Mouse (Mus musculus) cerebellum, adult 8-10 months (tissue): Measurements from ENCODE around the gene Nhej1.

ENCODE experiments used
- DNase-seq: peaks from one replicate; pipeline ENCODE4 v3.0.0; 2022

Gene Nhej1

DNA sequence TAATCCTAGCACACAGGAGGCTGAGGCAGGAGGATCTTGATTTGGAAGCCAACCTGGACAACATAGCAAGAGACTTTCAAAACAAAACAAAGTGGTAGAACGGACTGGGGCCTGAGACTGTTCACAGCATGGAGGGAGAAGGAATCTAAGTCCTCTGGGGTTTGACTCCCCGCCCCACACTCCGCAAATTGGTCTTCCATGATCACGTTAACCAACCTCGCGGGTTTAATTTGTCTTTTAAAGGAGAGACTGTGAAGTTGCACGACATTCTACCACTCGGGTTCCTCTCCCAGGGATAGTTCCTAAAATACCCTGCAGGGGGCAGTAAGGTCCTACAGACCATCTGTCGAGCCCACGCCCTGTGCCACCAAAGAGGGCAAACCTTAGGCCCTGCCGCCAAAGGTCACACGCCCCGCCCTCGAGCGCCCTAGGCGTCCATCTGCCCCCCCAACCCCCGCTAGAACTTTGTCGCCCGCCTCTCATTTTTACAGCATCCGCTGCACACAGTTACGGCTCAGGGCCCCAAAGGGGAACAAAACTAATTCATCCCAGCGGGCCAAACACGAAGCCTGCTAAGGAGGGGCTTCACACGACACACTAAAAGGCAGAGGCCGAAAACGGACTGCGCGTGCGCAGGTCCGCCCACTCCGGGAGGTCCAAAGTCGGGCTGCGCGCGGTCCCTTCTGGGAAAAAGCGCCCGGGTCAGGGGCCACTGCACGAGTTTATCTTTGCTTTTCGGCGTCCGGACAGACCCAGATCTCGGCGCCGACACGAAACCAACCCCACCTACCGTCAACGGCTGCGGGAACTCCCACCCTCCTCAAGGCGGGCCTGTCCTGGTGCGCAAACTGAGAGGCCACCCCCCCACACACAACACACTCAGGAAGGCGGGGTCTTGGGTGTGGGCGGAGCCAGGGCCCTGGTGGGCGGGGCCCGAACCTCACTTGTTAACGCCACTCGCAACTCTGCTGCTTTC, at the start of gene Nhej1:
Gene Nhej1, minus strand, starts transcription at position 855 of the 976 bp plus-strand sequence.
- peak; percentile 93 for DNase-seq

DNA sequence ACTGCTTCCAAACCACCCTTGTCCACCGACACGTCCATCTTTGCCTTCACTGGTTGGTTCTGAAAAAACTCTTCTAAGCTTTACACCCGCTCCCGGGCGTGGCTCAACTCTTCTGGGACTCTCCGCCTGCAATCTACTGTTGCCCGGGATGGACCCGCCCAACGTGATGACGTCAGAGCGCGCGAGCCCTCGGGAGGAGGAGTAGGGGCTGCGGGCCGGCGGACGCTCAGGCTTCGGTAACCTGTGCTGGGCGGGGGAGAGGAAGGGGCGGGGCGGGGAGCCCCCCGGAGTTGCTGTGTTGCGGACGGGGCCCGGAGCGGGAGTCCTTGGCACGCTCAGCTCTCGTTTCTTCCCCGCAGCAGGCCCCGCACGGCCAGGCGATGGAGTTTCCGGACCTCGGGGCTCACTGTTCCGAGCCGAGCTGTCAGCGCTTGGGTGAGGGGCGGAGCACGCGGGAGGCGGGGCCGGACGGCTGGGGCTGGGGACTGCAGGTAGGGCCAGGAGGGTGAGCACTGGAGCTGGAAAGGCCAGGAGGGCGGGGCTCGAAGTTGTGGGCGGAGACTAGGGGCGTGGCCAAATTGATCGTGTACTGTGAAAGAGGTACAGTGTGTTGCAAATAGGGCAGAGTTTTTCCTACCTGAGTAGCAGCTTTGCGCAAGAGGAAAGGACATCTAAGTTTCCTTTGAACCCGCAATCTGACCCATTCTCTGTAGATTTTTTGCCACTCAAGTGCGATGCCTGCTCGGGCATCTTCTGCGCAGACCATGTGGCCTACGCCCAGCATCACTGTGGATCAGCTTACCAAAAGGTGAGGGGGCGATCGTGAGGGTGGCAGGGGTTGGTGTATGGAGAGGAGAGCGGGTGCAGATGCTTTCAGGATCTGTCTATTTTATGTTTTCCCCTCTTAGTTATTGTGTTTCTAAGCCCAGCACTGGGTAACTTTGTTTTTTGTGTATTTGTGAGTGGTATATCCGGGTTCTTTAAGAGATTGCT, 43.8 kb upstream of the Nhej1 start, which contains the start of gene Zfand2b:
Gene Zfand2b, plus strand, starts transcription at position 175 of the 993 bp plus-strand sequence.
- peak; percentile 98 for DNase-seq

DNA sequence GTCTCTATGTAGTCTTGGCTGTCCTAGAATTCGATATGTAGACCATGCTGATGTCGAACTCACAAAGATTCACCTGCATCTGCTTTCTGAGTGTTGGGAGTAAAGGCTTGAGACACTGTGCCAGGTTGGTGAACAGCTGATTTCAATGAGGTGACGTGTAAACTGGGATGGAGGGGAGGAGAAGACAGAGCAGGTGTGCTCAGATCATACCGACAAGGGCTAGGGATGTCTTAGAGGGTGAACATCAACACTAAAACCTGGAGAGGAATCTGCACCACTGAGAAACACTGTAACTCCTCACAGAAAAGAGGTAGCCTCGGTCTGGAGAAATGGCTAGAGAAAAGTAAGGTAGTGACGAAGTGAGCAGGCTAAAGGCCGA, 43.1 kb upstream of the Nhej1 start:
- DNase-seq: no peak

DNA sequence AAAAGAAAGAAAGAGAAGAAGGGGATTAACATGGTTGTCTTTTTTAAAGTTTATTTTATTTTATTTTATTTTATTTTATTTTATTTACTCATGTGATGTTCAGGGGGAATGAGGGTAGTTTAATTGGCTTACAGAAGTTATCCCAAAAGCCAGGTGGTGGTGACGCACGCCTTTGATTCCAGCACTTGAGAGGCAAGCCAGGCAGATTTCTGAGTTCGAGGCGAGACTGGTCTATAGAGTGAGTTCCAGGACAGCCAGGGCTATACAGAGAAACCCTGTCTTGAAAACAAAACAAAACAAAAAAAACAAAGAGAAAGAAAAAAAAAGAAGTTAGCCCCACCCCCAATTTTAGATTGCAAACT, 35.2 kb upstream of the Nhej1 start:
- DNase-seq: no peak

DNA sequence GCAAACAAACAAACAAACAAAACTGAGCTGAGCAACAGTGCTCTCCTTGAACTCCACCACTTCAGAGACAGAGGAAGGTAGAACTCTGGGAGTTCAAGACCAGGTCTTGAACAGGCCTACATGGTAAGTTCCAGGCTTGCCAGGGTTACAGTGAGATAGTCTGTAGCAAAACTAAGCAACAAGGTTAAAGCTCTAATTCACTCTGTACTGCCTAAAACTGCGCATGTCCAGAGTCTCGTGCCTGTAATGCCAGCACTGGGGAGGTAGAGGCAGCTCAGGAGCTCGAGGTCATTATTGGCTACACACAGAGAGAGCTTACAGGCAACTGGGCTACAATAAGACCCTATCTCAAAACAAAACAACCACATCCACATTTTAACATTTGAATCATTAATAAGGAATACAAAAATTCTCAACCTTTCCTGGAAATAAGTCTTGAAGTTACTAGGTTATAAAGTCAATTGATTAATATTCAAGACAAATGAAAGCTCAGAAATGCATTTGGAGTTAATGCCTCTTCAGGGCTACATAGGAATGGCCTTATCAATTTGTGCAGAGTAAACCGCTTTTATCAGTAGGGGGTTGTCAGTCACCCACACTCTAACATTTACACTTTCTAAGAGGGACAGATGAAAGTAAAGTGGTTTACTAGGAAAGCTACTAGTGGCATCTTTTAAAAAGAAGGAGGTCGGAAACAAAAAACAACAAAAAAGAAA, 34.7 kb upstream of the Nhej1 start:
- no peak for DNase-seq

DNA sequence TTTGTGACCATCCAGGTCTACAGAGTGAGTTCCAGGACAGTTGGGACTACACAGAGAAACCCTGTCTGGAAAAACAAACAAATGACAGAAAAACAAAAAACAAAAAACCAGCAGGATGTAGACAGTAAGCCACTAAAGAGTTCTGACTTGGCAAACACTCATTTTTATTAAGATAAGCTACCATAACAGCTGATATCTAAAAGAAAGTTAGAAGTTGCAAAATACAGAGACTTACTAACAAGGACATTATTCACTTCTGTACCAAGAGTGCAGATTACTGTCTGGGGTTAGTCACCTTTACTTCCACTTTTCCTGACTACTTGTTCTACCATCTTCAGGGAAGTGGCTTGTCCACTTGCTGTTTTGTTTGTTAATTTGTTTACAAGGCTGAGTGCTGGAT, 34.0 kb upstream of the Nhej1 start:
- no peak for DNase-seq

DNA sequence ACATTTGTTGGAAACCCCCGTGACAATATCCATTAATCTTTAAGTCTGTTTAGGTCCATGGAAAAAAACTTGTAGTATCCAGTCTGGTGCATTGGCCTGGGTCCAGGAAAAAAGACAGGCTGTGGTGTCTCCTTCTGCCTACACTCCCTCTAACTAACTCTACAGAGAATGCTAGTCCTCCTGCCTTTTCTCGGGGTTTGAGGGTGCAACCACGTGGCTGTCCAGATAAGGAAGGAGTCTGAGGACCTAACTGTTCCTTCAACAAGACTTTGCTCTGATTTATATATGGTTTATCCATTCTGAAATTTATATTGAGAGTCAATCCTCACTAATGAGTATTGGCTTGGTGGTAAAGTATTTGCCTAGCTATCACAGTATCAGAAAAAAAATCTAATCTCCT, 30.8 kb upstream of the Nhej1 start:
- DNase-seq: no peak

DNA sequence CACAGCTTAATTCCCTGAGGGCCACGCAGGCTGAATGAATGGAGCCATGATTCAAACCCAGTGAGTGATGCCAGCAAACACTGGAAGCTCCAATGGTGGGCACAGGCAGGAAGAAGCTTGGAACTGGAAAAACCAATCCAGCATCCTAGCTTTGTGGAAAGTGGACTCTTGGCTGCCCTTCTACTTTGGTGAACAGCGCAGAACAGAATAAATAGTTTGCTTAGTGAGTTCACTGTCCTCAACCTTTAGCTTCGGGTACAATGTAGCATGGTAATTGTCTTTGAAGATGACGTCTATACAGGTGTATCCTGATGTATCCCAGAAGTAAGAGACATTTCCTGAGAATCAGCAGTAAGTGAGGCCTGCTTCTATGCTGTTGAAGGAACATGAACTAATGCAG, 23.7 kb upstream of the Nhej1 start:
- no peak for DNase-seq

DNA sequence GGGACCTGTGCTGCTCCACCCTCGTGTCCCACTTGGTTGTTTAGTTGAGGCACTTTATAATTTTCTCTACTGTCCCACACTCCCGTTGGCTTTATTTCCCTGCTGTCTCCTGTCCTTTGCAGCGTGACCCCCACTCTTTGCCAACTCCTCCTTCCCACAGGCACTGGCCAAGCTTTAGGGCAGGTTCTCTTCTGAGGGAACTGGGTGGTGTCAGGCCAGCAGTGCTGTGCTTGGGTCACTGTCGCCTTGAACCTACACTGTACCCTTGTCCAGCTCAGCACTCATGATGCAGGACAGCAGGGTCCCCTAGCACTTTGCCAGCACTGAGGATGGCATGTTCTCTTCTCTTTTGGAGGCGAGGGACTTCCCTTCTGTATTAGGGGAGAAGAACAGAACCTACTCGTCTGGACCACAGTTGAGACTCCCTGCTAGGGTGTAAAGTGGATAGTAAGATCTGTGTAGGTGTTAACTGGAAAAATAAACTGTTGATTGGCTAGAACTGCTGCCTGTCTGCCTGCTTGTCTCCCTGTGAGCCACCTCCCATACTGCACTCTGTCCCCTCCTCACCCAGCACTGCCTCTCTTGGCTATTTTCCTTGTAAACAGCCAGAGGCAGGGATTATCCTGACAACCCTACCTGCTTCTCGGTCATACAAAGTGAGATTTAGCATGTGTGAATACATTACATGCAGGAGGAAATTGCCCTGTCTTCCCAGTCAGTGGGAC, 22.6 kb upstream of the Nhej1 start:
- no peak for DNase-seq

DNA sequence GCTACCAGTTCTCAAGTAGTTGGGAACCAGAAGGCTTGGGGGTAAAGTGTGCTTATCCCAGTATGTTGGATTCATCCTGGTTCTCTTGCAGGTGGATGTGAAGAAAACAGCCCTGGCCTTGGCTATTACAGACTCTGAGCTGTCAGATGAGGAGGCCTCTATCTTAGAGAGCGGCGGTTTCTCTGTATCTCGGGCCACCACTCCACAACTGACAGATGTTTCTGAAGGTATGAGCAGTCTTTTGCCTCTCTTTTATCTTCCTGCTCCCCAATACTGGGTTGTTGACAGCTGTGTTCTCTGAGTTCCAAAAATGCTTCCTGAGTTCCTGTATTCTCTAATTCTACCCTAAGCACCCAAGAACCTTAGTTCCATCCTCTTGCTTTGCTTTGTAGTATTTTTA, 20.6 kb upstream of the Nhej1 start:
- no peak for DNase-seq

DNA sequence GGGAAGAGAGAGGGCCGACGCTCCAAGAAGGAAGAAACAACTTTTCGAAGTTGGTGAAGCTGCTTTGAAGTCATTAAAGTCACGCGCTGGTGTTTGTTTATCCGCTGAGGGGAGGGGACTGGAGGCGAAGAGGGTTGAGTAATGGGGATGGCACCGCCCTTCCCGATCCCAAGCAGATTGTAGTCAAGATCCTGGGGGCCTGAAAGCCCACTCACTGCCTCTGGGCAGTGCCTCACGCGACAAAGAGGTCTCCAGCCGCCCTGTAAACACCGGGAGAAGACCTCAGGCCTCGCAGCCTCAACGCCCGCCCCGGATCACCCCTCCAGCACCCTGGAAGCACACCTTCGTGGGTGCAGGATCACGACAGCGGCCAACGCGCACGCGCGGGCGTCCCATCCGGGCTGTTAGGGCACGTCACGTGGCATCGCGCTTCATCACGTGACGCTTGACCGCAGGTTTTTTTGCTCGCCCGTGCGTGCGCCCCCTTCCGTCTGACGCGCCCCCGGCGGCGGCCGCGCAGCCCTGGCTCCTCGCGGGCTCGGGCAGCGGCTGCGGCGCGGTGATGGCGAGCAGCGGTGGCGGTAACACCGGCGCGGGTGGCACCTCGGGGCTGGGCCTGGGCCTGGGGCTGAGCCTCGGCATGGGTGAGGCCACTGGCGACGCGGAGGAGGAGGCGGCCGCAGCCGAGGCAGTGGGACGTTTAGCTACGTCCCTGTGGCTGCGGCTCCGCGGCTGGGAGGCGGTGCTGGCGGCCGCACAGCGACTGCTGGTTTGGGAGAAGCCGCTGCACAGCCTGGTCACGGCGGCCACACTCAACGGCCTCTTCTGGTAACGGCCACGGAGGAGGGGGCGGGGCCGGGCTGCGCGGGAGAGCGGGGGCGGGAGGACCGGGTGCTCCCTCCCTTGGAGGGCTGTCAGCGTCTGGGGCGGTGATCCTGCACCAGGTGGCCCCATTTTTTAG, 17.6 kb upstream of the Nhej1 start, which contains the start of the genes Cnppd1 and Retreg2:
Gene Cnppd1, minus strand, starts transcription at position 411 of the 961 bp plus-strand sequence.
Gene Retreg2, plus strand, starts transcription at position 478 of the 961 bp plus-strand sequence.
- peak; percentile 96 for DNase-seq

DNA sequence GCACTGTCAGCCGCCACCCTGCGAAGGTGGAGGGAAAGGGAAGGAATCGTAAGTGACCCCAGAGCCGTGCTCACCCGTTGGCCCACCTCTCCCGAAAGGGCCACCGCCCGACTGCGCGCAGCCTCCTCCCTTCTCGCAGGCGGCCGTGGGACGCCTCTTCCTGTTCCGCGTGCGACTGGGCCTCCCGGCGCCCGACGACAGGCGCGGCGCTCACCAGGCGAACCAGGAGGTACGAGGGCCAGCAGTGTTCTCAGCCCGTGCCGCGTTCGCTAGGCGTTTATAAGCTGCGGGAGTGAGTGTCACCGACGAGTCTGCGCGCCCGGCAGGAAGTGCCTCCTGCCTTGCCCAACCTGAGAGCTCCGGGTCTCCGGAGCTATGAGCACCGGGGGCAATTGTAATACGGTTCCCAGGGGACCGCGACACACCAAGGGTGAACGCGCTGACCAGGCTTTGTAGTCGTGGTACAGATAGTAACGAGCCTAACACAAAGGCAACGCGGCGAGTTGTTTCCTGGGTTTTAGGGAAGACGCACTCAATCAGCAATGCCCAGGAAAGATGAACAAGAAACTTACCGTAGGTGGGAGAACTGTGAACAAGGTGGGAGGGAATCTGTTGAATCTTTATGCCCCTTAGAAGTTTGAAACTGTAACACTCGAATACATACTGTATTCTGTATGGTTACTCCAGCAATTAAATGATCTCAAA, 16.6 kb upstream of the Nhej1 start:
- peak; percentile 48 for DNase-seq

DNA sequence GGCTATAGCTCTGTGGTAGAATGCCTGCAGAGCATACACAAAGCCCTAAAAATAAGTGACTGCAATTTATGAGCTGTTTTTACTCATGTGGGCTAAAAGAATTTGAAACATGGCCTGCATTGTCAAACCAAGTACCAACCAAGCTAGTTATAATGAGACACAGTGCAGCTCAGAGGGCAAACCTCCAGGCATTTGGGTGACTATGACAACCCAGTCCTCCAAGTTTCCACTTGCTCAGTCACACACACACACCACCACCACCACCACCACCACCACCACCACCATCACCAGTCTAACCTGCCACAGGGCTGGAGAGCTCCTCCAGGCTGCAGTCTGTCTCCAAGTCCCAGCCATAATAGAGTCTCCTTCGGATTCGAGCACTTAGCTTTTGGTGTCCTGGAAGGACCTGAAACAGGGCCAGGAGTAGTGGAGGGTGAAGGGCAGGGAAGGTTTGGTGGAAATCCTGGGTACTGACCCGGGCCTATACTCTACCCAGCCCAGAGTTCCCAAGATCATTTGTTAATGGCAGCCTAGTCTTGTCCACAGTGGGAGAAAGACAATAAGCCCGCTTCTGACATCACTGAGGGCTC, 15.7 kb upstream of the Nhej1 start:
- DNase-seq: no peak

DNA sequence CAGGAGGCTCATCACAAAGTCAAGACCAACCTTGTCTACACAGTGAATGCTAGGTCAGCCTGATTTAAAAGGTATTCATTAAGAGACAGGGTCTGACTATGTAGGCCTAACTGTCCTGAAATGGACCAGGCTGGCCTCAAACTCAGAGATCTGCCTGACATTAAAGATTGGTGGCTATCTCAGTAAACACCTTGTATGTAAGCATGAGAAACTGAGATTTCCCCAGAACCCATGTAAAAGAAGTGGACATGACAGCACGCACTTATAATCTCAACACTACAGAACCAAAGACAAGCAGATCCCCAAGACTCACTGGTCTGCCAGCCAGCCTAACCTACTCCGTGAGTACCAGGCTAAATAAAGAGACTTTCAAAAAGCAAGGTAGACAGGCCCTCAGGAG, 13.4 kb upstream of the Nhej1 start:
- no peak for DNase-seq

DNA sequence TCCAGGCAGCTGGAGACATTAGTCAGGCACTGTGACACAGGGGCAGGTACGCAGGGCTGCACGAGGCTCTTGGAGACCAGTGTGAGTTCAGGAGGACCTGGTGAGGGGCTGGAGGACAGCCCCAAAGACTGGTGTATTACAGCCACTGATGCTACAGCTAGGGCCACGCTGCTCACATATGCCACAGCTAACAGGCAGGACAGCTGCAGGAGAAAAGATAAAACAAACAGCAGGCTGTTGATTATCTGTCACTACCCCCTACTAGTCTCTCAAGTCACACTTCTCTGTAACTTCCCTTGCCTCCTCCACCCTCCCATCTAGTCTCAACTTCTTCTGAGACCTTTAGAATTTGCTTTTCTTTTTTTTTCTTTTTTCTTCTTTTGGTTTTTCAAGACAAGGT, 11.7 kb upstream of the Nhej1 start:
- DNase-seq: no peak

DNA sequence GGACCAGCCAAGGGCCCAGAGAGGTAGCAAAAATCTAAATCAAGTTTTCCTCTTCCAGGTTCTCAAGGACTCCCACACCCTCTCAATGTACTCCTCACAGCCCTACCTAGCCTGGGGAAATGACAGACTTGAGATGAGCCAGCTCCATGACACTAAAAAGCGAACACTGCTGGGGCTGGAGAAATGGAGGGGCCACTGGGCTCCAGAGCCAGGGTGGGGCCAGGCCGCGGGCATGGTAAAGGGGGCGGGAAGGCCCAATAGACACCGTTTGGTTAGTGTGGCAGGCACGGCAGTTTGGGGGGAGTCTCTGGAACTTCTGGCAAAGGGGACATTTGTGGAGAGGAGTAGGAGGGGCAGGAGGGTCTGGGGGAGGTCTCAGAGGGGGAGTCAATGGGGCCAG, 11.3 kb upstream of the Nhej1 start:
- no peak for DNase-seq

DNA sequence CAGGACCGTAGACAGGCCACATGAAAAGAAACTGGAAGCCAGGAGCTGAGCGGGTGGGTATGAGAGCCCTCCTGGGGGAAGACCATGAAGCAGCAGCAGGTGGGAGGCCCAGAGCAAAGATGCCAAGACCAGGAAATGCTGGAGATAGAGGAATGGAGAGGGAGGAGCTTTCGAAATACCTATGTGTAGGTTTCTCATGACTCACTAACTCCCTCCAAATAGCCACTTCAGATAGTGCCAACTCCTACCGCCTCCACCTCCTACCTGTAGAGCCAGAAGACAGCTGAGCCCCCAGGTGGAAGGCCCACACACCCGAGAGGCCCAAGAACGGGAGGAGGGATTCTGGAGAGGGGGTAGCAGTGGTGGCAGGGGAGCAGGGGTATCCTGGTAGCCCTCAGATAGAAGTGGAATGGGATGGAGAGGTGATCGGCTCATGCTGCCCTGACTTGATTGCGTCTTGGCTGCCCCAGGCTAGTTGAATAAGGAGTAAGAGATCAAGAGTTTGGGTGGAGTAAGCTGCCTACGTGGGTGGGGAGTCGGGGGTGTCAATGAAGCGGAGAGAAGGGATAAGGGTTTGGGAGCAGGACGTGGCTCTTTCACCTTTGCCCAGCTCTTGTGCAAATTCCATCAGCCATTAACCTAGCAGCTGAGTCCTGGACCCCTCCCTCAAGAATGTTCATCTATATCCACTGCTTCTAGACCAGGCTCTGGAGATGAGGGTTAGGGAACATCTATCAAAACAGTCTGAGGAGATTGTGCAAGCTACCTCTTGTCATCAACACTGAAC, 8.6 kb upstream of the Nhej1 start, which contains the start of gene Slc23a3:
Gene Slc23a3, minus strand, starts transcription at position 470 of the 787 bp plus-strand sequence.
- DNase-seq: no peak

DNA sequence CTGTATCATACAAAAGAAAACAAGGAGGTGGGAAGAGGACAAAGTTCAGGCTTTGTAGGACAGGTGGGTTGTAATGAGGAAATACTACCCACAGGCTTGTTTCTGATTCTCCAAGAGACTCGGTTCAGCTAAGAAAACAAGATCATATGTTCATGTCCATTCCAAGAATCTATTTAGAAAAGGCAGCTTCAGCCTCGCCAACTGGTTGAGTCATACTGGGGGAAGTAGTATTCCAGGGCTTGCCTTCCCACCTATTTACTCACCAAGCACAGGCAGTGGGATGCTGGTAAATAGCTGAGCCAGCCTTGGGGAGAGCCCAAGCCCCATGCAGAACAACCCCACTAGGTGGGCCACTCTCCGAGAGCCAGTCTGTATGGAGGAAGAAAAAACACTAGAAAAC, 3.6 kb upstream of the Nhej1 start:
- no peak for DNase-seq

DNA sequence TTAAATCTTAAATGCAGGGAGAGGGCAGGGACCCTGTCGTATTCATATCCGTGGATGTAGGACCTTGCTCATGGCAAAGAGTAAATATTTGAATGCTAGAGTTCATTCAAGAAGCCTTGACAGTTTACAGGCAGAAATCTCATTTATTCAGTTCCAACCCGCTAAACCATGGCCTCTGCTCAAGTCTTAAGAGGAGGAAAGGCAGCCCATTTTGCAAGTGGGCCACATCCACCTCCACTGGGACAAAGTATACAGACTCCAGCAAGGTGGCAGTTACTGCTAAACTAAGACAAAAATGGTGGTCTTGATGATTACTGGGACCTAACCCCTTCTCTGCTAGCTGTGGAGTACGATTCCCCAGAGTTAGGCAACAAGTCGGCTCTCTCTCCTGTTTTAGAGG, 418 bp upstream of the Nhej1 start:
- no peak for DNase-seq
